Mouse (Mus musculus): ENCODE data around the gene AB124611.
A peak's percentile ranks its signal among the peaks of the same experiment; 100 is the strongest.
"Not testable (repeated sequence)": the region's sequence is repeated elsewhere in the genome, so short reads cannot be mapped to it uniquely, and the experiment has no call there.

Gene AB124611

GRCm38 (mm10) chr9:21525142-21525936 is 637 bp upstream of the AB124611 start:
- no peak for DNase-seq

DNA sequence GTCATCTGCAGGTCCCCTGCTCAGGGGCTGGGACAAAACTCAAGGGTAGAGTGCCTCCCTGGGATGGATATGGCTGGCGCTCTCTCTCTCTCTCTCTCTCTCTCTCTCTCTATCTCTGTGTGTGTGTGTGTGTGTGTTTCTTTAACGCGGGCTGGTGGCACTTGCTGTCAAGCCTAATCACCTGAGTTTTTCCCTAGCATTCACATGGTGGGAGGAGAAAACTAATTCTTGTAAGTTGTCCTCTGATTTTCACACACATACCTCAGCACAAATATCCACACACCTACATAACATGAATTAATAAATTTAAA is 613 bp downstream of the AB124611 start:
- DNase-seq = no peak

- DNase-seq = no peak
These were observed 1.3 kb downstream of the AB124611 start for GRCm38 (mm10) chr9:21527100-21527801.

DNA sequence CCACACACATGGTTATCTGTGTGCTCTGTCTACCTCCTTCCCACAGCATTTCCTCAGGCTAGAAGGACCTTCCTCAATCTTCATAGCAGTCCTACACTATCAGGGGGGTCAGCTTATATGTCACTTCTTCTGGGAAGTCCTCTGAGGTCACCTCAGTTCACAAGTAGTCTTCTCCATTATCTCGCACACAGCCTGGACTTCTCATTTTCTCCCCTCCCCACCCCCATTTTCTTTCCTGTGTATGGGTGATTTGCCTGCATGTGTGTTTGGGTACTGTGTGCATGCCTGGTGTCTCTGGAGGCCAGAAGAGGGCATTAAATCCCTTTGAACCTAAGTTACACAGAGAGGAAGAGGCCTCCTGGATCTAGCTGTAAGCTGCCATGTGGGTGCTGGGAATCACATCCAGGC is 1.9 kb downstream of the AB124611 start:
- DNase-seq = no peak

DNA sequence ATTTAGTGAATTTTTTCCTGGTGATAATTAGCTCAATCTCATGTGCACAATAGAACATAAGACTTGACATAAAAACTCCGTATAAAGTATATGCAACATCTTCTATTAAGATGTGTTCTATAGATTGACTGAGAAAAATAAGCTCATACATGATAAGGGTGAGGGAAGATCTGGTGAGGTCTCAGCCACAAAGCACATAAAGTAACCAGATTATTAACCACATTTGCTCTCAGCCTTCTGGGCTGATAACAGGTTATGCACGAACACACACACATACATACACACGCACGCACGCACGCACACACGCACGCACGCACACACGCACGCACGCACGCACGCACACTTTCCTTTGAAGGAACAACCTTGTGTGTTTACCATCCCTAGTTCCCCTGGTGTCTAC is 10.5 kb downstream of the AB124611 start:
- DNase-seq = no peak

DNA sequence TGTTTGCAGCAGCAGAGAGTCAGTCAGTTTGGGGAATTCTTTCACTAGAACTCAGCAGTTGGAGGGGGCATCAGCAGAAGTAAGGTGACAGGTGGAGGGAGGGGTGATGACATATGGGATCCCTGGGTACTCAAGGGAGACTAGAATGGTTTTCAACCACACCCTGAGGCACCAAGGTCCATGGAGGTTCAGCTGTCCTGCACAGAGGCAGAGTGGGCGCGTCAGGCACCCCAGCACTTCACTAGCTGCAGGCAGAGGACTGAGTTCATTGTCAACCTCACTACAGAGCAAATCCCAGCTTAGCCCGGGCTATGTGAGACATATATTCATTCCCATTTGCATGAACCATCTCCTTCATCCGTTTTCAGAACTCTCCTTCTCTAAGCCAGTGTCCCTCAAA is 11.0 kb downstream of the AB124611 start:
- no peak for DNase-seq

DNA sequence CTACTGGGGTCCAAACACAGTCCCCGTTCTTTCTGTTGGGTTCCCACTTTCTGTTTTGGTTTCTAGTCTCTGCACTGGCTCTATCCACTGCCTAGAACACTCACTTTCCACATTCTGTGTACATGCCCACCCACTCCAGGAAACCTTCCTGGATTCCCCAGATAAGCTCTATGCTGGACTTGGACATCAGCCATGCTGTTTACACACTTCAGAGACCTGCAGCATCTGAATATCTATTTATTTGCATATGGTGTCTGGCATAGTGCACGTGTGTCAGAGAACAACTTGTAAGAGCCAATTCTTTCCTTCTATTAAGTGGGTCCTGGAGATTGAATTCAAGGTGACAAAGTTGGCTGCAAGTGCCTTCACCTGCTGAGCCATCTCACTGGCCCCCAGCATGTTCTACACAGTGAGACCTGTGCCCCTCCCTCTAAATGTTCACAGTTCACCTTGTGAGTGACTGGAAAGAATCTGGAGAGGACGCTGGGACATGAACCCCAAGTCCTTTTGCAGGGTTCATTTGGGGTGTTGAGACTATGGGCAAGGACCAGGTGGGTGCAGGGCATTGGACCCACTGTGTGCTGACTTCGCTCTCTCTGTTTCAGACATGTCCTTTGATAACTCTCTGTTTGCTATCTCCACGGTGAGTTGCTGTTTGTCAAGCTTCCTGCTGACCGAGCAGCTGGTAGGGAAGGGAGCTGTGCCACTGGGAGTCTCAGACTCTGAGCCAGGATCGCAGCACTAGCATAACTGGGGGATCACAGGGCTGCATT is 14.2 kb downstream of the AB124611 start:
- DNase-seq = no peak

DNA sequence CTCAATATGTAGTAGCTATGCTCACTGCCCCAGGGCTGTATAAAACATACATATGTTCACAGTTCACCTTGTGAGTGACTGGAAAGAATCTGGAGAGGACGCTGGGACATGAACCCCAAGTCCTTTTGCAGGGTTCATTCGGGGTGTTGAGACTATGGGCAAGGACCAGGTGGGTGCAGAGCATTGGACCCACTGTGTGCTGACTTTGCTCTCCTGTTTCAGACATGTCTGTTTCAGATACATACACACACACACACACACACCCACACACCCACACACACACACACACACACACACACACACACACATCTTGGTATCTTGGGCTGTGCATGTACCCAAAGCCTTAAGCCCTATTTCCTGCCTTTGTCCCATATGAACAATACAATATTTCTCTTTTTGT is 16.0 kb downstream of the AB124611 start:
- DNase-seq = not testable (repeated sequence)

DNA sequence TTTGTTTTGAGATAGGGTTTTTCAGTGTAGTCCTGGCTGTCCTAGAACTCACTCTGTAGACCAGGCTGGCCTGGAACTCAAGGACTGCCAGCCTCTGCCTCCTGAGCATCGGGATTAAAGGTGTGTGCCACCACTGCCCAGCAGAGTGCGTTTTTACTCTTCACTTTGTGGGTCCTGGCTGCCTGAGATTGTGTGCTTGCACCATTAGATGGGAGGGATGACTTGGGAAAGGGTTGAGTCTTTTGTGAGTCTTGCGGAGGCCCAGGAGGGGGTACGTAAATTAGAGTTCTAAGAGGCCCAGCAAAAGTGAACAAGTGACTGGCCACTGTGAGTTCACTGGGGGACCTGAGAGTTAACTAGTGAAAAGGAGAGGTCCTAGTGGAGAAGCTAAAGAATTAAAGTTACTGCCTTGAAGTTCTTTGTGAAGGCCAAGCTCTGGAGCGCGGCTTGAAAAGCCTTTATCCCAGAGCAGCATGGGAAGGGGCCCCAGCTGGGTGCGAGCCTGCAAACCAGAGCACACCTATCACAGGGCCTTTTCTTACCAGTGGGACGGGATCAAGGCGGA is 19.5 kb downstream of the AB124611 start:
- peak; percentile 30 for DNase-seq

GRCm38 (mm10) chr9:21545916-21546788 is 20.2 kb downstream of the AB124611 start:
- peak; percentile 100 for DNase-seq

- no peak for DNase-seq
These were observed 20.8 kb downstream of the AB124611 start, which contains the start of gene Carm1 for GRCm38 (mm10) chr9:21546789-21547074. TSS of gene Carm1 (plus strand) at chr9:21546894.

GRCm38 (mm10) chr9:21547075-21547941 is 21.3 kb downstream of the AB124611 start:
- DNase-seq = peak; percentile 51

GRCm38 (mm10) chr9:21551049-21551448 is 25.1 kb downstream of the AB124611 start:
- no peak for DNase-seq

- no peak for DNase-seq
These were observed 27.8 kb downstream of the AB124611 start for GRCm38 (mm10) chr9:21553607-21554273.

GRCm38 (mm10) chr9:21555198-21555742 is 29.3 kb downstream of the AB124611 start:
- DNase-seq = no peak

GRCm38 (mm10) chr9:21556996-21557395 is 31.0 kb downstream of the AB124611 start:
- no peak for DNase-seq

GRCm38 (mm10) chr9:21557556-21557955 is 31.6 kb downstream of the AB124611 start:
- DNase-seq = no peak

- DNase-seq = no peak
These were observed 32.4 kb downstream of the AB124611 start for GRCm38 (mm10) chr9:21558366-21558765.

DNA sequence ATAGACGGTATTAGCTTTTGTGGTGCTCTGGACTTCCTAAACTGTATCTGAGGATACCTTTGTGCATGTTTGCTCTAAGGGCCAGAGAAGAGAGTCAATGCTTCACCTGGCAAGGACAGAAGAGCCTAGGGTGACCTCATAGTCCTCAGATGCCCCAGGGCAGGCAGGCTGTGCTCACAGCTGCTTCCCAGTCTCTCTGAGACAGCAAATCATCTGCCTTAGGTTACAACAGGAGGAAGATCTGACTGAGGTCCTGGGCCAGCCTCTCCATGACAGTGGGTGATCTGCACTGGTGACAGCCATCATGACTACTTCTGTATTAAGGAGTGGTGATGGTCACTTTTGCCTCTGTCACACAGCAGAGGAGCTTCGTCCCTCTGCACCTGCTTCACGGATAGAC is 33.2 kb downstream of the AB124611 start:
- no peak for DNase-seq

GRCm38 (mm10) chr9:21564420-21564819 is 38.4 kb downstream of the AB124611 start:
- no peak for DNase-seq
